Mouse (Mus musculus): ENCODE results near the gene Trpc4ap. TPM values are rescaled to one million over a fixed set of nuclear protein-coding genes. Genes with fewer than 3 reads are reported as not detected.
"Not testable (repeated sequence)": the region's sequence is repeated elsewhere in the genome, so short reads cannot be mapped to it uniquely, and the experiment has no call there.

Gene Trpc4ap
- 41.2 and 41.7 TPM in 2 replicates for total RNA-seq (2015; ENCODE audit: low replicate concordance)
- total RNA-seq (2017; ENCODE audit: low replicate concordance), result 42.1 and 59.8 TPM in 2 replicates

- peak; percentile 96 for ATAC-seq (replicated peaks; ENCODE audit: low FRiP score, poor library complexity, severe bottlenecking)
These were observed at the start of gene Trpc4ap for GRCm38 (mm10) chr2:155691723-155692493. Gene Trpc4ap, minus strand, starts transcription at chr2:155692384.

GRCm38 (mm10) chr2:155737803-155738202, 45.6 kb upstream of the Trpc4ap start:
- ATAC-seq (replicated peaks; ENCODE audit: low FRiP score, poor library complexity, severe bottlenecking), result no peak

DNA sequence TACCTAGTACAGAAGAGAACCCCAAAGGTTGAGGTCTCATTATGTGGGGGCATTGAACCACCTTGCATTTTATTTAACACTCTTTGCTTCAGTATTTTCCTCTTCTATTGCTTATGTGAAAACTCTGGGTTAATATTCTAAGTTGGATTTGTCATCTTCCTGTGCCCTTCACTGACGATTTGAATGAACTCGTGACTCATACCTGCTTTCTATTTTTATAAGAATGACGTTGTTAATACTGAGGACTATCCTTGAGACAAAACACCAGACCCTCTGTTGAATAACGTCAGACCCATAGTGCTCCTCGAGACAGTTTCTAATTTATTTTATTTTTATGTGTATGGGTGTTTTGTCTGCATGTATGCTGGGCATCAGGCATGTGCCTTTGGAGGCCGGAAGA, 44.8 kb upstream of the Trpc4ap start:
- ATAC-seq (replicated peaks; ENCODE audit: low FRiP score, poor library complexity, severe bottlenecking), result no peak

GRCm38 (mm10) chr2:155735766-155736165, 43.6 kb upstream of the Trpc4ap start, which contains the start of gene Gm17581:
Gene Gm17581, minus strand, starts transcription at chr2:155735866.
- ATAC-seq (replicated peaks; ENCODE audit: low FRiP score, poor library complexity, severe bottlenecking), result not testable (repeated sequence)

DNA sequence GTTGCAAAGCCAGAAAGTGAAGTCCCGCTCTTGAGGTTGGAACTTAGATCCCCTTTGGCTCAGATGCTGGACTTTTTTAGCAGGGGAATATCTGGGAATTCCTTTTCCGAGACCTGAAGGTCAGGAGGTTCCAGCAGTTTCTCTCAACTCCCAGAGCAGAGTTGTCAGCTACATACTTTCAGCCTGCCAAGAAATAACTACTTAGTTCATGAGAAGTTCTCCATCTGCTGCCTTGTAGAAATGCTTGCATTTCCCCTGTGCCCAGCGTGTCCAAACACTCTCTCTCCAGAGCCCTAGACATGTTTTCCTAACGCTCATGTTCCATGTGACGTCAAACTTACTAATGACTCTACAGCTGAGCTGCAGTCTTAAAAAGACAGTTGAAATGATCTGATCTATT, 42.9 kb upstream of the Trpc4ap start:
- no peak for ATAC-seq (replicated peaks; ENCODE audit: low FRiP score, poor library complexity, severe bottlenecking)

- peak; percentile 99 for ATAC-seq (replicated peaks; ENCODE audit: low FRiP score, poor library complexity, severe bottlenecking)
These were observed 37.0 kb upstream of the Trpc4ap start, which contains the start of gene Edem2 for GRCm38 (mm10) chr2:155729158-155729645. Gene Edem2, minus strand, starts transcription at chr2:155729475.

DNA sequence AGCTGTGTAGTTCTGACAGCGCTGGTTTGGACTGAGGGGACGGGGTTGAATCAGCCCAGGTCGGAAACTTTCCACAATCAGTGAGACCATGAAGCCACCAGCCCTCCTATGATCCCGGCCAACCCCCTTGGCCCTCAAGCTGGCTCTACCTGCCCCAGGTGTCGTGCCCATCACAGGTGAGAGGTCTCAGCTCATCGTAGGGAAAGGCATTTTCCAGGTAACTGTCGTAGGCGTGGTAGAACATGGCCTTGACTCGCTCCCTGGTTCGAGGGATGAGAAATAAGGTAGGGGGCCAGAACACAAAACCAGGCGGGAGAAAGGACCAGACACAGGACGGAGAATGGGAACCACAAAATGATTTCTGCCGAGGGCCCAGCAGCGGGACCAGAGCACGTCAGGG, 36.6 kb upstream of the Trpc4ap start:
- ATAC-seq (replicated peaks; ENCODE audit: low FRiP score, poor library complexity, severe bottlenecking), result no peak

DNA sequence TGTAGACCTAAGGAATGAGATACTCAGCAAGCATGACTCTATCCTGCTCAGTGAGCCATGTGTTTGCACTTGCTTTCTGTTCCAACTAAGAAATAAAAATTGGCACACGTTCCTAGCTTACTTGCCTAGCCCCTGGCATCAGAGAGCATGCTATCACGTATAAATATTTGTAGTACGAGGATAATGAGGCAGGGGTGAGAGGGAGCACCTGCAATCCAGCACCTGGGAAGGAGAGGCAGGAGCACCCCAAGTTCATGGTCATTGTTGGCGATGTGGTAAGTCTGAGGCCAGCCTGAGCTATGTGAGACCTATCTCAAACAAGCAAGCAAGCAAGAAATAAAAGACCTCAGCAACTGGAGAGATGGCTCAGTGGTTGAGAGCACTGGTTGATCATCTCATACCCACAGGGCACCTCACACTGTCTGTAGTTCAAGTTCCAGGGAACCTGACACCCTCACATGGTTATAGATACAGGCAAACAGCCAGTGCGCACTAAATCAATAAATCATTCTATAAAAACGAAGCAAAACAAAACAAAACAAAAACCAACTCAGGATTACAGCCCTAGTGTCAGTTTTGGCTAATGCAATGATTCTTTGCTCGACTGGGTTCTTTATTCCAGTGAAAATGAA, 35.7 kb upstream of the Trpc4ap start:
- no peak for ATAC-seq (replicated peaks; ENCODE audit: low FRiP score, poor library complexity, severe bottlenecking)

DNA sequence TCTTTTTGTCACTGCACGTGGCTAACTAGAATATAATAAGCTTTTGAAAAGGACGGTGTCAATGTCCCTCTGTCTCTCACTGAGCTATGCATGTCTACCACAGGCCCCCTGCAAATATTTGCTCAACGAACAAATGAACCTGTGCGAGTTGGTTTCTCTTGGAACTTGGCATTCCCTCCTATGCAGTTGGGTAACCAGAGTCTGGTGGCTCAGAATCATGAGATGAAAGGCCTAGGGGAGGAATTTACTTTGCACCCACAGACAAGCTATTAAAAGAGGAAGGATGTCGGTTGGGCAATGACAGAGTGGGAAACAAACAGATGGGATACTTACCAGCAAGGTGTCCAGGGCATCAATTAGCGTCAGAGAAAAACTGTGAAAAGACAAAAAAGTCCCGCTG, 34.1 kb upstream of the Trpc4ap start:
- ATAC-seq (replicated peaks; ENCODE audit: low FRiP score, poor library complexity, severe bottlenecking), result no peak

DNA sequence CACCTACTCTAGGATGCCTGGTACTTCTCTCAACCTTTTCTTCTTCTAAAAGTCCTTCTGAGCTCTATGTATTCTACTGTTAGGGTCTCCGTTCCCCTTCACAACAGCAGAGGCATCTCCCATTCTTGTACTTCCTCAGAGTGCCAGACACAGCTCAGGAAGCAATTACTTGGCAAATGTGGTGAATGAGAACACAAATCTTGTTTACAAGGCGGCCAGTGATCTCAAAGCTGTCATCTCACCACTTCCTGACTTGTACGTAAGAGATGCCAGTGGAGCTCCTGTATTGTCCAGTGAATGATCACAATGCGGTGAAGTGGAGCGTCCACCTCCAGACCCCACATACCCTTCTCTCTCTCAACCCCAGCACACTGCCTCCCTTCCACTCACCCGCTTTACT, 32.3 kb upstream of the Trpc4ap start:
- no peak for ATAC-seq (replicated peaks; ENCODE audit: low FRiP score, poor library complexity, severe bottlenecking)

DNA sequence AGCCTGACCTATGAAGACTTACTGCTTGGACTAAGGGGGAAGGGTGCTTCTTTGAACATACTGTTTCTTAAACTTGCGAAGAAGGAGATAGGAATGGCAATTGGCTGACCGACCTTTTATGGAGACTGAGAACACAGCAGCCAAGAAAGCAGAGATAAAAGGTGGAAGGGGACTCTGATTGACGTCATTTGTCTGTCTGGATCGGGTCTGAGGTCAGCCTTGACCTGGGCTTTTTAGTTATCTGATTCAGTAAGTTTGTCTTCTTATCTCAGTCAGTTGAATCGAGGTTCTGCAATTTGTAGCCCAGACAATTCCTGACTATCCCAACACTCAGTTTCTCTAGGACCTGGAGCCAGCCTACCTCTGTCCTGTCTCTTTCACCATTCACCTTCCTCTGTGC, 31.9 kb upstream of the Trpc4ap start:
- ATAC-seq (replicated peaks; ENCODE audit: low FRiP score, poor library complexity, severe bottlenecking), result no peak

- no peak for ATAC-seq (replicated peaks; ENCODE audit: low FRiP score, poor library complexity, severe bottlenecking)
These were observed 28.4 kb upstream of the Trpc4ap start for GRCm38 (mm10) chr2:155720585-155720984.

- ATAC-seq (replicated peaks; ENCODE audit: low FRiP score, poor library complexity, severe bottlenecking), result no peak
These were observed 25.2 kb upstream of the Trpc4ap start for GRCm38 (mm10) chr2:155717082-155717990.

DNA sequence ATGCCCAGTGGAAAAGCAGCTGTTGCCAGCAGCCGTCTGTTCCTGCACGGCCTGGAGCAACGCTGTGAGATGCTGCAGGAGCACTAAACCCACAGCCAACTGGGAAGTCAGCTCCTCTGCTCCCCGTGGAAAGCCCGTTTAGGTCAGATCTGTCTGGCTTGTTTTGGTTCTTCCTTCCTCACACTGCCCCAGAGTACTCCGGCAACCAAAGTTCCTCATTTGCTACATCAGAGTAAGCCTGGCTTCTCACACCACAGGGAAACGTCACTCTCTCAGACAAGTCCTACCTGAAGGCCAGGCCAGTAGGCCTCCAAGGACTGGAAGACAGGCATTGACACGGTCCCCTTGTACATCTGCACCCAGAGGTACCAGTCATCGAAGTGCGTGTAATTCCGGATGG, 18.4 kb upstream of the Trpc4ap start:
- no peak for ATAC-seq (replicated peaks; ENCODE audit: low FRiP score, poor library complexity, severe bottlenecking)

DNA sequence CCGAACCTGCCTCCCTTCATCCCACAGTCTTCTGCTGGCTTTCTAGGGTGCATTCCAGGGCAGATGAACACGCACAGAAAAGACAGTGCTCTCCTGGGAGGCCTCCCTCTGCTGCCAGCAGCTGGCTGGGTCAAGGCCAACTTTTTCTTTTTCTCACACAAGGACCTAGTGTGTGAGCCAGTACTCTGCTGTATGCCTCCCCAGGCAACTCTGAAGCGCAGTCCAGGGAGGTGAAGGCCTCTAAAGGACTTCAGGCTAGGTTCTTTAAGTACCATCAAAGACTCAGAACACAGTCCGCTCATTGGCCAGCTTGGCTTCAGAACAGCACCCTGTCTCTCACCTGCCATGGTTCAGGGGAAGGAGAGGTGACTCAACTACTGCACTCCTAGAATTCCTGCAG, 15.1 kb upstream of the Trpc4ap start:
- no peak for ATAC-seq (replicated peaks; ENCODE audit: low FRiP score, poor library complexity, severe bottlenecking)

GRCm38 (mm10) chr2:155703630-155704029, 11.4 kb upstream of the Trpc4ap start:
- no peak for ATAC-seq (replicated peaks; ENCODE audit: low FRiP score, poor library complexity, severe bottlenecking)

DNA sequence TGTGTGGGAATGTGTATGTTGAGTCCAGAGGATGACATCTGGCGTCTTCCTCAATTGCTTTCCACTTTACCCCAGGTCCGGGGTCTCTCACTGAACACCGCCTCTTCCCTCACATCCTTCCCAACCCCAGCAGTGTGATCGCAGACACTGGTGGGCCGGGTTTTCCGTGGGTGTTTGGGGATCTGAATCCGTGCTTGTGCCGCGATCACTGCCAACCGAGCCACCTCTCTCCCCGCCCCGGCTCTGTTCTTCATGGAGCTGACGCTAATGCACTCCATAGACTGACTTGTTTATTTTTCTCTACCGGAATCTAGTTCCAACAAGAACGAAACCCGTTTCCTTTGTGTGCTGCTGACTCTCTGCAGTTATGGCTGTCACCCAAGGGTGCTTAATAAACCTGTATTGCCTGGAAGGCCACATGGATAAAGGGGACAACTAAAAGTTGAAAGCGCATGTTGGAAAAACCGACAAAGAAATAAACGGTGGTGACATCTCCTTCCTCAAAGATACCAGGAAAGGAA, 9.3 kb upstream of the Trpc4ap start:
- ATAC-seq (replicated peaks; ENCODE audit: low FRiP score, poor library complexity, severe bottlenecking), result no peak

GRCm38 (mm10) chr2:155698443-155698842, 6.3 kb upstream of the Trpc4ap start:
- ATAC-seq (replicated peaks; ENCODE audit: low FRiP score, poor library complexity, severe bottlenecking), result not testable (repeated sequence)

DNA sequence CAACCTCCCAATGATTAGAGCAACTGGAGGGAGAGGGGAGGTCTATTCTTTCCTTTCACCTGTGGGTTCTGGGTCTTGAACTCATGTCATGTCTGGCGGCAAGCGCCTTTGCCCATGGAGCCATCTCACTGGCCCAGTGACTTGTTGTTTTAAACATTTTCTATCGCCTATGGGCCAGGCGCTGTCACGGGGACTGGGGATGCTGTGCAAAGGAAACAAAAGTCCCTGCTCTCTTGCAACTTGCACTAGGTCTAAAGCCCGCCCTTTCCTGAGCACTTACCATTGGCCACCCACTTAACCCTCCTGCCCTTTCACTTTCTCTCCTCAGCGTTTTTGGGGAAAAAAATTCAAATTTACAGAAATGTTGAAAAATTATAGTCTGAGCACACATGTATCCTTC, 4.7 kb upstream of the Trpc4ap start:
- no peak for ATAC-seq (replicated peaks; ENCODE audit: low FRiP score, poor library complexity, severe bottlenecking)

- peak; percentile 71 for ATAC-seq (replicated peaks; ENCODE audit: low FRiP score, poor library complexity, severe bottlenecking)
These were observed 3.9 kb upstream of the Trpc4ap start for GRCm38 (mm10) chr2:155696091-155696558.

All from erythroblast, adult 5-6 weeks (primary cell).